Mouse (Mus musculus): ENCODE data around the gene P2rx1. TPM values are rescaled to one million over a fixed set of nuclear protein-coding genes. Genes with fewer than 3 reads are reported as not detected.

The P2rx1 gene
- polyA plus RNA-seq, 1 experiment: 5.8 TPM

GRCm38 (mm10) chr11:72963789-72964294 is 35.1 kb upstream of the P2rx1 start:
- TF ChIP-seq GATA1 (IDR thresholded peaks at IDR 0.05; ENCODE audit: low read length): no peak

- TF ChIP-seq GATA1 (IDR thresholded peaks at IDR 0.05; ENCODE audit: low read length): no peak
Observed at GRCm38 (mm10) chr11:72974995-72975503, 23.9 kb upstream of the P2rx1 start.

- TF ChIP-seq GATA1 (IDR thresholded peaks at IDR 0.05; ENCODE audit: low read length): no peak
Observed at GRCm38 (mm10) chr11:72982516-72982915, 16.4 kb upstream of the P2rx1 start.

- no peak for TF ChIP-seq GATA1 (IDR thresholded peaks at IDR 0.05; ENCODE audit: low read length)
Observed at GRCm38 (mm10) chr11:72983283-72983682, 15.6 kb upstream of the P2rx1 start.

- no peak for TF ChIP-seq GATA1 (IDR thresholded peaks at IDR 0.05; ENCODE audit: low read length)
Observed at GRCm38 (mm10) chr11:72986745-72987144, 12.2 kb upstream of the P2rx1 start.

- TF ChIP-seq GATA1 (IDR thresholded peaks at IDR 0.05; ENCODE audit: low read length): no peak
Observed at GRCm38 (mm10) chr11:72987234-72987633, 11.7 kb upstream of the P2rx1 start.

- no peak for TF ChIP-seq GATA1 (IDR thresholded peaks at IDR 0.05; ENCODE audit: low read length)
Observed at GRCm38 (mm10) chr11:72987807-72988206, 11.1 kb upstream of the P2rx1 start.

GRCm38 (mm10) chr11:72989044-72989443 is 9.9 kb upstream of the P2rx1 start:
- no peak for TF ChIP-seq GATA1 (IDR thresholded peaks at IDR 0.05; ENCODE audit: low read length)

GRCm38 (mm10) chr11:72990688-72991087 is 8.2 kb upstream of the P2rx1 start:
- no peak for TF ChIP-seq GATA1 (IDR thresholded peaks at IDR 0.05; ENCODE audit: low read length)

- TF ChIP-seq GATA1 (IDR thresholded peaks at IDR 0.05; ENCODE audit: low read length): no peak
Observed at GRCm38 (mm10) chr11:72991961-72992360, 6.9 kb upstream of the P2rx1 start.

- no peak for TF ChIP-seq GATA1 (IDR thresholded peaks at IDR 0.05; ENCODE audit: low read length)
Observed at GRCm38 (mm10) chr11:72996346-72996745, 2.6 kb upstream of the P2rx1 start.

GRCm38 (mm10) chr11:72996781-72997180 is 2.1 kb upstream of the P2rx1 start:
- TF ChIP-seq GATA1 (IDR thresholded peaks at IDR 0.05; ENCODE audit: low read length): no peak

- no peak for TF ChIP-seq GATA1 (IDR thresholded peaks at IDR 0.05; ENCODE audit: low read length)
Observed at GRCm38 (mm10) chr11:72997529-72998326, 1.2 kb upstream of the P2rx1 start.

GRCm38 (mm10) chr11:73001029-73001428 is 2.1 kb downstream of the P2rx1 start:
- TF ChIP-seq GATA1 (IDR thresholded peaks at IDR 0.05; ENCODE audit: low read length): no peak

GRCm38 (mm10) chr11:73006377-73006776 is 7.5 kb downstream of the P2rx1 start:
- no peak for TF ChIP-seq GATA1 (IDR thresholded peaks at IDR 0.05; ENCODE audit: low read length)

GRCm38 (mm10) chr11:73007113-73007512 is 8.2 kb downstream of the P2rx1 start:
- no peak for TF ChIP-seq GATA1 (IDR thresholded peaks at IDR 0.05; ENCODE audit: low read length)

All from G1E-ER4 (cell line).